Mouse (Mus musculus) embryonic facial prominence, embryonic 13.5 days (tissue): ENCODE data around the gene Vmn1r21. TPM values are rescaled to one million over a fixed set of nuclear protein-coding genes. Genes with fewer than 3 reads are reported as not detected.

Experiments used
- ATAC-seq: fragments of 200-750 bp; cut with Nextera tagmentation; 2 replicates; pipeline ENCODE4 v1.8.0; 2017; ENCODE audit warnings: low read depth; ENCODE audit not compliant: insufficient number of reproducible peaks, insufficient read depth, low FRiP score, low TSS enrichment
- H3K27ac ChIP-seq: fragments of 300-500 bp; sonication (generic); 2 replicates; pipeline ENCODE4 v1.5.1; 2015; ENCODE audit warnings: moderate library complexity, mild to moderate bottlenecking, inconsistent platforms
- H3K27me3 ChIP-seq: fragments of 300-500 bp; sonication (generic); 2 replicates; pipeline ENCODE4 v1.6.1; 2015; ENCODE audit warnings: mild to moderate bottlenecking, inconsistent platforms
- H3K36me3 ChIP-seq: fragments of 300-500 bp; sonication (generic); 2 replicates; pipeline ENCODE4 v1.6.1; 2015; ENCODE audit warnings: mild to moderate bottlenecking, inconsistent platforms
- H3K4me1 ChIP-seq: fragments of 300-500 bp; sonication (generic); 2 replicates; pipeline ENCODE4 v1.6.1; 2015; ENCODE audit warnings: inconsistent platforms
- H3K4me2 ChIP-seq: fragments of 300-500 bp; sonication (generic); 2 replicates; pipeline ENCODE4 v1.6.1; 2015; ENCODE audit warnings: moderate library complexity, mild to moderate bottlenecking, inconsistent platforms
- H3K4me3 ChIP-seq: fragments of 300-500 bp; sonication (generic); 2 replicates; pipeline ENCODE4 v1.5.1; 2015; ENCODE audit warnings: mild to moderate bottlenecking, inconsistent platforms
- H3K9ac ChIP-seq: fragments of 300-500 bp; sonication (generic); 2 replicates; pipeline ENCODE4 v1.6.1; 2015; ENCODE audit warnings: mild to moderate bottlenecking, inconsistent platforms
- H3K9me3 ChIP-seq: fragments of 300-500 bp; sonication (generic); 2 replicates; pipeline ENCODE4 v1.6.1; 2016; ENCODE audit warnings: inconsistent platforms
- WGBS: fragments of 180-500 bp; shearing (Covaris S2); methylation state at CpG from one replicate; pipeline ENCODE4 v1.1.7; 2015; ENCODE audit warnings: mixed read lengths; 5-methylcytosine and 5-hydroxymethylcytosine counted together
- polyA plus RNA-seq: library from polyadenylated mRNA; unstranded; fragments of >200 nt; fragmentation: Nextera tagmentation; extraction: Ambion mirVana; gene quantifications from 2 replicates; pipeline ENCODE4 v1.2.1, GENCODE M21; 2015

The Vmn1r21 gene
- polyA plus RNA-seq, 1 experiment from 2014 or later, result not detected

DNA sequence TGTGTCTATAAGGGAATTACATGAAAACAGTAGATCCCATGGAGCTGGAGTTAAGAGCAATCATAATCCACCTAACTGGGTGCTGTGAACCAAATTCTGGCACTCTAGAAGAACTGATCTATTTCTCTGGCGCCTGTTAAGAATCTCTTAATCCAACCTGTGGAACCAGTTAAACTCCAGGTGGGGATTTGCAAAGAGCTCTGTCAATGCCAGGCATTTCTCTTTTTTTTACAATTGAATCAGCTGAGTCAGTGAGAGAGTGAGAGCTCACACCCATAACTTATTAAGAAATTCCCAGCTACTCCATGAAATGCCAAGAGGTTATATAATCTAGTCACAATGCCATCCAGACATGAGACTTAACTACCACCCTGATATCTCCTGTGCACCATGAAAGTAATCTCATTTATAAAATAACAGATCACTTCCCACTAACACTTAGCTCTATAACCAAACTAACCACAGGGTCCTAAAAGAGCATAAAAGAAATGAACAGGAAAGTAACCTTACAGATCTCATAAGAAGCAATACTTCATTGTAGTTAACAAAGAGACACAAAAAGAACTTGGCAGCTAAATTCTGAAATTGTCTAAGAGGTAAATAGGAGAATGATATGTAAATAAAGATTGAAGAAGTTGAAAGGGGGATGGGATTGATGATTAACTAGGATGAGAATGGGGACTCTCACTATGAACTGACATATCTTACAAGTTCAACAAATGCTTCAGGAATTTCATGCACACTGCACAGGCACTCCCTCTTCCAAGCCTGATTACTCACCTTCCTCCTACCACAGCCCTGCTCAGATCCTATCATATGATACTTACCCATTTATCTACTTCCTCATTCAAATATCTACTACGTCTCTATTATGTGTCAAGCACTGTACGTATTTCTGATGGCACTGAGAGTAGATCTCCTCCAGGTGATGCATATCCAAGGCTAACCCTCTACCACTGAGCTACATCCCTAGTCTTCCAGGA, 38.1 kb downstream of the Vmn1r21 start:
- Histone ChIP-seq H3K27me3 (no peaks in the 10 kb centered on the region), H3K27ac (no peak overlapping the region), H3K4me1 (no peaks in the 10 kb centered on the region), H3K36me3 (peaks cover 15% of the 10 kb centered on the region), H3K4me2 (no peak overlapping the region), H3K9me3 (no peaks in the 10 kb centered on the region), H3K4me3 (no peak overlapping the region), H3K9ac (no peak overlapping the region)
- no peak for ATAC-seq
- WGBS, result 76% methylated on average over 3 of the region's 3 CpGs

DNA sequence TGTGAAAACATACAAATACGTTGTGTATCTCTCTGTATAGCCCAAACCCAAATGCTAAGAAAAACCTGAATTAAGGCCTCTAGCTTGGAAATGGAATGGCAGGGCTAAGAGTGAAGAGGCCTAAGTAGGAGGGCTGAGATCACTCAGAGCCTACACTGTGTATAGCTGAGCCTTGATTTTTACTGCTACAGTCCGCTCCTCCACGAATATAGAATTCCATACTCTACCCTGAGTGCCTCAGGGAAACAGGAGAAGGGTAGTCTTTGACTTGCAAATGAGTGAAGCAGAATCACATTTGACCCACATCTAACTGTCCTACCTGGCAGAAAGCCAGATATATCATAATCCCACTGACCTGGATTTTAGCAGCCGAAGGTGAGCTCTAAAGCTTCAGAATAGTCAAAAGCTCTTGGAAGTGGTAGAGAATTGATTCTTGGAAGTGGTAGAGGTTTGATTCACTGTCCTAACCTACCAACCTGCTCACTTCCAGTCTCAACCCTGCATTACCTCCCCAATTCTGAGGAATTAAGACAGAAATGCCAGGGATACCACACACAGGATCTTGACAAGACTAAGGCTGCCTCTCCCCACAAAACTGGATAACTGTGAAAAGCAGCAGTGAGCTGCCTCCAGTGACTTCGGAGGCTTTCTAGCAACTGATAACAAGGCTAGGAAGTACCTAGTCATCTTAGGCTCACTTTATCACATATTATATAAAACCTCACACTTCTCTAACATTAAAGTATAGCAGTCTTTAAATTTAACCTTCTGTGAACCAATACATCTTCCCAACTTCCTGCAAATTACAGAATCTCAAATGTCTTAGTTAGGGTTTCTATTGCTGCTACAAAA, 44.7 kb downstream of the Vmn1r21 start:
- Histone ChIP-seq H3K4me3 (no peak overlapping the region), H3K9ac (no peak overlapping the region), H3K36me3 (peaks cover 15% of the 10 kb centered on the region), H3K27ac (no peak overlapping the region; the same call in 1 of the 2 replicates), H3K4me2 (no peak overlapping the region), H3K9me3 (no peaks in the 10 kb centered on the region), H3K4me1 (peaks cover 4% of the 10 kb centered on the region; the same call in 1 of the 2 replicates), H3K27me3 (no peaks in the 10 kb centered on the region)
- WGBS, result 80% methylated on average over 5 of the region's 5 CpGs
- no peak for ATAC-seq

DNA sequence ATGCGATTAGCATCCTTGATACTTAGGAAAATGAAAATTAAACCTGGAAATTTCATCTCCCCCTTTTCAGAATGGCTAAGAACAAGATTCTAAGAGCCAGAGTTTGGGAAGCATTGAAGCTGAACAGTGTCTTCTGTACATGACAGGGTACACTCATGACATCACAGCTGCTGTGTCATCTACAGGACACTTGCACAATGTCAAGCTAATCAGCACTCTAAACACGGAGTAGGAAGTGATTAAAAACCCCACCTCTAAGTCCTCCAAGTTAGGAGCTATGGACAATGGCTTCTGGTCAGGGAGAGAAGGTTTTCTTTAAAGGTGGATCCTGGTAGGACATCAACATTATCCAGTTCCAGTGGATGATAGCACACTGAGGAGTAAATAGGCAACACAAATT, 47.0 kb downstream of the Vmn1r21 start:
- H3K9me3 ChIP-seq, result no peaks in the 10 kb centered on the region
- 83% methylated on average over 2 of the region's 2 CpGs for WGBS
- no peak overlapping the region for H3K9ac ChIP-seq
- no peaks in the 10 kb centered on the region for H3K27me3 ChIP-seq
- peaks cover 3% of the 10 kb centered on the region; the same call in 1 of the 2 replicates for H3K36me3 ChIP-seq
- no peak overlapping the region for H3K27ac ChIP-seq
- no peak overlapping the region for H3K4me3 ChIP-seq
- no peak for ATAC-seq
- peaks cover 4% of the 10 kb centered on the region; the same call in 1 of the 2 replicates for H3K4me1 ChIP-seq
- no peak overlapping the region for H3K4me2 ChIP-seq

DNA sequence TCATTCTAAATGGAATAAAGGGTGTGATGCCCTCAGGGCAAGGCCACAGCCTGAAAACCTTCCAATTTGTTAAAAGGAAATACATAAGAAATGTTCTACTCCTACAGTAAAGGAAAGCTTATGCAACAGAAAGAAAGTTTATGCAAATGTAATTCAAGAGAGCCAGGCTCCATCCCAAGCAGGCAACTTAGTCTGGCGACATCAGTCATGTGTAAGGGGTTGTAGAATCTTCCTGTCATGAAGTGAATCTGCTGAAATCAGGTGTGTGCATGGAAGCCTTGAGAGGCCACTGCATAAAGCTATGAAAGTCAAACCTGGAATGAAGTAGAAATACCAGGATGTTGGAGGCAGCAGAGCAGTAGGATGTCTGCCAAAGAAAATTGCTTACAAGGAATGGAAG, 51.2 kb downstream of the Vmn1r21 start:
- Histone ChIP-seq H3K27ac (no peak overlapping the region), H3K27me3 (no peaks in the 10 kb centered on the region), H3K9ac (no peak overlapping the region), H3K4me3 (no peak overlapping the region), H3K4me1 (no peaks in the 10 kb centered on the region), H3K36me3 (no peaks in the 10 kb centered on the region), H3K9me3 (no peaks in the 10 kb centered on the region), H3K4me2 (no peak overlapping the region)
- 90% methylated on average over 1 of the region's 1 CpGs for WGBS
- no peak for ATAC-seq

DNA sequence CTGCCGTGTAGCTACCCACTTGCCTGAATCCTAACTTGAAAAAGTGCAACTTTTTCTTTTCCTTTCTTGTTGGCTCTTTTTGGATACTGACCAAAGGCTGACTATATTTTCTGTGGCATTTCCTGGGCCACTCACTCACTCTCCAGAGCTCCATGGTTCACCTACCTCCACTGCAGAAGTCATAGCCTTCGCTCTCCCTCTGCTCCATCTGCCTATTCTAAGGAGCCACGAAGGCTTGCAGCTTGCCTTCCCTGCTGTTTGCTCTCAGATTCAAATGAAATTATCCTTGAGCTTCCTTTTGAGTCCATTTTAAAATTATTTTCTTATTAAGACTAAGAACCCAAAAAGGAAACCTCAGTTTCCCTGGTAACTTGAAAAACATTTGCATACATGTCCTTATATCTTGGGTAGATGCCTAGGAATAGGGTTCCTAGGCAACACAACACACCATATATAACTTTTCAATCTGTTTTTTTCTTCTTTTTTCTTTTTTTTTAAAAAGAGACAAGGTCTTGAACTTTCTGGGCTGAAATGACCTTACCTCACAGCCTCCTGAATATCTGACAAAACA, 53.2 kb downstream of the Vmn1r21 start:
- Histone ChIP-seq H3K36me3 (no peaks in the 10 kb centered on the region), H3K4me1 (no peaks in the 10 kb centered on the region), H3K4me2 (no peak overlapping the region), H3K27ac (no peak overlapping the region), H3K9ac (no peak overlapping the region), H3K4me3 (no peak overlapping the region), H3K9me3 (no peaks in the 10 kb centered on the region), H3K27me3 (no peaks in the 10 kb centered on the region)
- ATAC-seq, result no peak
- 89% methylated on average over 3 of the region's 3 CpGs for WGBS

DNA sequence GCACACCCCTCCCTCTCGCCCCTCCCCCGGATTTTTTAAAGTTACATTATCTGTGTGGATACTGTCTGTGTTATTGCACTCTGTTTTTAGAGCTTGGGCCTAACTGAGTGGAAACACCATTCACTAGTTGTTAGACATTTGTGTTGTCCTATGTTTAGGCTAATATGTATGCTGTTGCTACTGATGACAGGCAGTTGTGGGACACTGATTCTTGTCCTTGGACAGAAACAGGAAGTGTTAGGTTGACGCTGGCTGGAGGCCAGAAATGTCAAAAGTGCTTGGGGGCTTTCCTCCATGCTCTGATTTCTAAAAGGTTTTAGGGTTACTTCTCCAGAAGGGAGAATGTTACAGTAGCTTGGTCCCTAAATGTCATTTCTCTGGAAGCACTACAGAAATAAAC, 54.3 kb downstream of the Vmn1r21 start:
- no peak overlapping the region for H3K4me2 ChIP-seq
- no peaks in the 10 kb centered on the region for H3K4me1 ChIP-seq
- no peaks in the 10 kb centered on the region for H3K9me3 ChIP-seq
- H3K27ac ChIP-seq, result no peak overlapping the region
- ATAC-seq, result no peak
- H3K27me3 ChIP-seq, result no peaks in the 10 kb centered on the region
- H3K36me3 ChIP-seq, result no peaks in the 10 kb centered on the region
- H3K4me3 ChIP-seq, result no peak overlapping the region
- 63% methylated on average over 3 of the region's 3 CpGs for WGBS
- no peak overlapping the region for H3K9ac ChIP-seq

Other genes starting within 250 kb of the Vmn1r21 start
- gene Pyurf, start 158.3 kb downstream of the Vmn1r21 start, polyA plus RNA-seq, result 13.0 and 13.7 TPM in 2 replicates
- gene Lancl2, start 147.8 kb downstream of the Vmn1r21 start, polyA plus RNA-seq, result 29.9 and 30.5 TPM in 2 replicates
- 54.2 and 58.3 TPM in 2 replicates for gene Vopp1, start 25.2 kb downstream of the Vmn1r21 start, polyA plus RNA-seq
- not detected in 2 replicates for gene Vmn1r22, start 57.7 kb upstream of the Vmn1r21 start, polyA plus RNA-seq
- gene Vmn1r23, start 76.5 kb upstream of the Vmn1r21 start, polyA plus RNA-seq, result not detected in 2 replicates
- not detected in 2 replicates for gene Vmn1r24, start 111.2 kb upstream of the Vmn1r21 start, polyA plus RNA-seq
- not detected in 2 replicates for gene Vmn1r25, start 130.5 kb upstream of the Vmn1r21 start, polyA plus RNA-seq
- gene Vmn1r26, start 164.8 kb upstream of the Vmn1r21 start, polyA plus RNA-seq, result not detected in 2 replicates